8 mouse cellular contexts compared by ENCODE assay signal in the genomic region with DNA sequence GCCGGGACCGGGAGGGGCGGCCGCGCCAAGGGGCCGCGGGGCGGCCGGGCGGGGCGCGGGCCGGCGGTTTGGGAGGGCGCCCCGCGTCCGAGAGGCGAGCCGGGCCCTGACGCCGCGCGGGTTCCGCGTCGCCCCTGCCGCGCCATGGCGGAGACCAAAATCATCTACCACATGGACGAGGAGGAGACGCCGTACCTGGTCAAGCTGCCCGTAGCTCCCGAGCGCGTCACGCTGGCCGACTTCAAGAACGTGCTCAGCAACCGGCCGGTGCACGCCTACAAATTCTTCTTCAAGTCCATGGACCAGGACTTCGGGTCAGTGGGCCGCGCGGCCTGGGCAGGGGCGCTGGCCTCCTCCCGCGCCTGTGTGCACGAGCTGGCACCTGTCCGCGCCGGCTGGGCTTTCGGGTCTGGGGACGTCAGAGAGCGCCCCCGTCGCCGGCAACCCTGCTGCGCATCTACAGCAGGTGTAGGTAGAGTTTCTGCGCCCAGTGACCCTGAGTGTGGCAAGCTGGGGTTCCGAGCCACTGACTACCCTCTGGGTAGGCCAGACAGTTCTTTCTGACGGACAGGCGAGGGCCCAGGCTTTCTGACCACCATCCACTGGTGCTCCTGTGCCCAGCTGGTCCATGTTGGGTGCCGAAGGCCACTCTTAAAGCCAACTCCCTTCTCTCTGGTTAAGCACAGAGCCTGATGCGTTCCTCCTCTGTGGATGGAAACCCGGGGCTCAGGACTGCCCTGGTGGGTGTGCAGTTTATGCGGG. TPM values are rescaled to one million over a fixed set of nuclear protein-coding genes. Genes with fewer than 3 reads are reported as not detected.
DNase-seq lines count a peak whose midpoint lies in the region; ATAC-seq and TF ChIP-seq lines count a peak whose summit lies in the region.

No protein-coding gene starts in this region.

- H3K4me2 ChIP-seq in hindbrain, embryonic 11.5 days (replicated peaks; ENCODE audit: low read depth, low read length): peak overlapping the region; percentile 78
- H3K4me2 ChIP-seq in limb, embryonic 13.5 days (replicated peaks): peak overlapping the region; percentile 96
- H3K4me2 ChIP-seq in midbrain, embryonic 12.5 days (replicated peaks): peak overlapping the region; percentile 96

- peak; percentile 65 for DNase-seq in CD4-positive, CD25-positive, alpha-beta regulatory T cell, adult 2 months (ENCODE audit: low read depth, low spot score)
- peak; percentile 14 for DNase-seq in T-cell, adult 2 months (ENCODE audit: low spot score)
- peak; percentile 52 for DNase-seq in hindbrain, embryonic 11.5 days (ENCODE audit: low spot score)
- peak; percentile 63 for DNase-seq in thymus, adult 2 months
- DNase-seq in frontal cortex, postnatal 36 days (ENCODE audit: low spot score in 2 of 2): no peak

- H3K4me3 ChIP-seq in embryonic fibroblast, embryonic 13.5 days (ENCODE audit: insufficient read depth, low read length): peak overlapping the region; percentile 69
- H3K4me3 ChIP-seq in hindbrain, embryonic 11.5 days (ENCODE audit: low read depth, low read length): peak overlapping the region; percentile 77
- H3K4me3 ChIP-seq in limb, embryonic 13.5 days: peak overlapping the region; percentile 80
- H3K4me3 ChIP-seq in midbrain, embryonic 12.5 days: peak overlapping the region; percentile 85
- H3K4me3 ChIP-seq in thymus, adult 2 months (ENCODE audit: control insufficient read depth, insufficient read depth, low read length): peak overlapping the region; percentile 91

- no peaks in the 10 kb centered on the region for H3K9me3 ChIP-seq in hindbrain, embryonic 11.5 days (ENCODE audit: control insufficient read depth, low read length)
- no peaks in the 10 kb centered on the region for H3K9me3 ChIP-seq in limb, embryonic 13.5 days
- no peaks in the 10 kb centered on the region for H3K9me3 ChIP-seq in midbrain, embryonic 12.5 days

- WGBS in hindbrain, embryonic 11.5 days: 1% methylated on average over 64 of the region's 69 CpGs
- WGBS in limb, embryonic 13.5 days: 2% methylated on average over 69 of the region's 69 CpGs
- 2% methylated on average over 41 of the region's 69 CpGs for WGBS in midbrain, embryonic 12.5 days
- 5% methylated on average over 69 of the region's 69 CpGs for WGBS in thymus, adult 2 months

- ATAC-seq in hindbrain, embryonic 11.5 days (ENCODE audit: low FRiP score): peak; percentile 63
- ATAC-seq in limb, embryonic 13.5 days (ENCODE audit: low FRiP score, low read depth): peak; percentile 60
- ATAC-seq in midbrain, embryonic 12.5 days (ENCODE audit: low FRiP score, low read depth): peak; percentile 32

- H3K9ac ChIP-seq in hindbrain, embryonic 11.5 days (ENCODE audit: low read depth, low read length): peak overlapping the region; percentile 92
- H3K9ac ChIP-seq in limb, embryonic 13.5 days: peak overlapping the region; percentile 87
- H3K9ac ChIP-seq in midbrain, embryonic 12.5 days (replicated peaks): peak overlapping the region; percentile 90

- H3K4me1 ChIP-seq in embryonic fibroblast, embryonic 13.5 days (ENCODE audit: control insufficient read depth, insufficient read depth, low read length): peaks cover 6% of the 10 kb centered on the region; the same call in 1 of the 2 replicates
- H3K4me1 ChIP-seq in hindbrain, embryonic 11.5 days (replicated peaks; ENCODE audit: control insufficient read depth, insufficient read depth, low read length): peaks cover 7% of the 10 kb centered on the region
- H3K4me1 ChIP-seq in limb, embryonic 13.5 days: peaks cover 30% of the 10 kb centered on the region
- H3K4me1 ChIP-seq in midbrain, embryonic 12.5 days: peaks cover 31% of the 10 kb centered on the region
- peaks cover 19% of the 10 kb centered on the region for H3K4me1 ChIP-seq in thymus, adult 2 months (replicated peaks; ENCODE audit: control insufficient read depth, insufficient read depth, low read length)

- TF ChIP-seq POLR2A in embryonic fibroblast, embryonic 13.5 days (IDR thresholded peaks at IDR 0.05; ENCODE audit: low read depth, low read length): no peak
- TF ChIP-seq POLR2A in thymus, adult 2 months (IDR thresholded peaks at IDR 0.05; ENCODE audit: control insufficient read depth, extremely low read depth, insufficient read depth, low read length, poor library complexity): no peak

- H3K27me3 ChIP-seq in hindbrain, embryonic 11.5 days (ENCODE audit: control insufficient read depth, insufficient read depth, low read length): no peaks in the 10 kb centered on the region
- no peaks in the 10 kb centered on the region for H3K27me3 ChIP-seq in limb, embryonic 13.5 days
- H3K27me3 ChIP-seq in midbrain, embryonic 12.5 days: no peaks in the 10 kb centered on the region
- H3K27me3 ChIP-seq in thymus, adult 2 months (ENCODE audit: control insufficient read depth, insufficient read depth, low read length): no peaks in the 10 kb centered on the region

- TF ChIP-seq CTCF in embryonic fibroblast, embryonic 13.5 days (IDR thresholded peaks at IDR 0.05; ENCODE audit: borderline replicate concordance, insufficient read depth, low read length): no peak
- TF ChIP-seq CTCF in thymus, adult 2 months (IDR thresholded peaks at IDR 0.05; ENCODE audit: borderline replicate concordance, control insufficient read depth, extremely low read depth, insufficient read depth, low read length, poor library complexity): no peak

- H3K27ac ChIP-seq in embryonic fibroblast, embryonic 13.5 days (ENCODE audit: insufficient read depth, low read length): no peak overlapping the region
- peak overlapping the region; percentile 27; the same call in 1 of the 2 replicates for H3K27ac ChIP-seq in hindbrain, embryonic 11.5 days (ENCODE audit: low read depth, low read length)
- H3K27ac ChIP-seq in limb, embryonic 13.5 days: peak overlapping the region; percentile 48; the same call in 1 of the 2 replicates
- peak overlapping the region; percentile 69 for H3K27ac ChIP-seq in midbrain, embryonic 12.5 days (replicated peaks)
- no peak overlapping the region for H3K27ac ChIP-seq in thymus, adult 2 months (ENCODE audit: control insufficient read depth, insufficient read depth, low read length)

- no peaks in the 10 kb centered on the region for H3K36me3 ChIP-seq in hindbrain, embryonic 11.5 days (ENCODE audit: control insufficient read depth, insufficient read depth, low read length)
- H3K36me3 ChIP-seq in limb, embryonic 13.5 days: peaks cover 15% of the 10 kb centered on the region
- 0 out of 2 replicates have a peak, but pooled peaks cover 5% of the 10 kb centered on the region for H3K36me3 ChIP-seq in midbrain, embryonic 12.5 days
- H3K36me3 ChIP-seq in thymus, adult 2 months (ENCODE audit: control insufficient read depth, insufficient read depth, low read length): no peaks in the 10 kb centered on the region

RNA-seq across cellular contexts. Expression of a gene that starts 0.6 kb away (rescaled TPM):
- polyA plus RNA-seq in embryonic fibroblast, embryonic 13.5 days (2011; ENCODE audit: insufficient read length, low read depth, missing spikeins): 38.5 and 41.4 TPM in 2 replicates
- 7.5 and 8.8 TPM in 2 replicates for polyA plus RNA-seq in hindbrain, embryonic 11.5 days (2014; fragmentation: Nextera tagmentation; extraction: Ambion mirVana)
- polyA plus RNA-seq in limb, embryonic 13.5 days (2015; fragmentation: Nextera tagmentation; extraction: Ambion mirVana): 4.3 and 5.7 TPM in 2 replicates
- 8.4 and 9.8 TPM in 2 replicates for polyA plus RNA-seq in midbrain, embryonic 12.5 days (2016; fragmentation: Nextera tagmentation; extraction: Ambion mirVana)
- polyA plus RNA-seq in thymus, adult 2 months (2012; rRNA removed): 152 and 184 TPM in 2 replicates

RNA-seq across cellular contexts. Expression of a gene that starts 8.3 kb away (rescaled TPM):
- 441 and 484 TPM in 2 replicates for polyA plus RNA-seq in embryonic fibroblast, embryonic 13.5 days (2011; ENCODE audit: insufficient read length, low read depth, missing spikeins)
- 31.1 and 36.8 TPM in 2 replicates for polyA plus RNA-seq in hindbrain, embryonic 11.5 days (2014; fragmentation: Nextera tagmentation; extraction: Ambion mirVana)
- polyA plus RNA-seq in limb, embryonic 13.5 days (2015; fragmentation: Nextera tagmentation; extraction: Ambion mirVana): 76.6 and 92.7 TPM in 2 replicates
- 31.9 and 36.0 TPM in 2 replicates for polyA plus RNA-seq in midbrain, embryonic 12.5 days (2016; fragmentation: Nextera tagmentation; extraction: Ambion mirVana)
- polyA plus RNA-seq in thymus, adult 2 months (2012; rRNA removed): 30.7 and 43.4 TPM in 2 replicates

RNA-seq across cellular contexts. Expression of a gene that starts 15.4 kb away (rescaled TPM):
- 0.14 TPM in 1 of 2 replicates, not detected in the other for polyA plus RNA-seq in embryonic fibroblast, embryonic 13.5 days (2011; ENCODE audit: insufficient read length, low read depth, missing spikeins)
- 0.46 TPM in 2 replicates for polyA plus RNA-seq in hindbrain, embryonic 11.5 days (2014; fragmentation: Nextera tagmentation; extraction: Ambion mirVana)
- polyA plus RNA-seq in limb, embryonic 13.5 days (2015; fragmentation: Nextera tagmentation; extraction: Ambion mirVana): 0.25 and 0.33 TPM in 2 replicates
- polyA plus RNA-seq in midbrain, embryonic 12.5 days (2016; fragmentation: Nextera tagmentation; extraction: Ambion mirVana): 0.51 and 0.57 TPM in 2 replicates
- 2.7 and 3.0 TPM in 2 replicates for polyA plus RNA-seq in thymus, adult 2 months (2012; rRNA removed)

RNA-seq across cellular contexts. Expression of a gene that starts 16.7 kb away (rescaled TPM):
- polyA plus RNA-seq in embryonic fibroblast, embryonic 13.5 days (2011; ENCODE audit: insufficient read length, low read depth, missing spikeins): 73.1 and 74.4 TPM in 2 replicates
- polyA plus RNA-seq in hindbrain, embryonic 11.5 days (2014; fragmentation: Nextera tagmentation; extraction: Ambion mirVana): 112 and 123 TPM in 2 replicates
- 140 and 144 TPM in 2 replicates for polyA plus RNA-seq in limb, embryonic 13.5 days (2015; fragmentation: Nextera tagmentation; extraction: Ambion mirVana)
- polyA plus RNA-seq in midbrain, embryonic 12.5 days (2016; fragmentation: Nextera tagmentation; extraction: Ambion mirVana): 130 and 136 TPM in 2 replicates
- 230 and 238 TPM in 2 replicates for polyA plus RNA-seq in thymus, adult 2 months (2012; rRNA removed)

RNA-seq across cellular contexts. Expression of a gene that starts 21.5 kb away (rescaled TPM):
- polyA plus RNA-seq in embryonic fibroblast, embryonic 13.5 days (2011; ENCODE audit: insufficient read length, low read depth, missing spikeins): 17.4 and 21.5 TPM in 2 replicates
- 19.8 and 22.7 TPM in 2 replicates for polyA plus RNA-seq in hindbrain, embryonic 11.5 days (2014; fragmentation: Nextera tagmentation; extraction: Ambion mirVana)
- 13.6 and 13.8 TPM in 2 replicates for polyA plus RNA-seq in limb, embryonic 13.5 days (2015; fragmentation: Nextera tagmentation; extraction: Ambion mirVana)
- 21.7 and 23.5 TPM in 2 replicates for polyA plus RNA-seq in midbrain, embryonic 12.5 days (2016; fragmentation: Nextera tagmentation; extraction: Ambion mirVana)
- 31.9 and 32.2 TPM in 2 replicates for polyA plus RNA-seq in thymus, adult 2 months (2012; rRNA removed)

Comparison
In these comparisons a context has a peak if more than half of its experiments do, and no peak if none do; other contexts are left out.
1. DNase-seq: peak in CD4-positive, CD25-positive, alpha-beta regulatory T cell, adult 2 months (single experiment), T-cell, adult 2 months (single experiment), hindbrain, embryonic 11.5 days (single experiment) and thymus, adult 2 months (single experiment); none in frontal cortex, postnatal 36 days (0 of 2).
2. H3K27ac ChIP-seq: peak in hindbrain, embryonic 11.5 days (single experiment), limb, embryonic 13.5 days (single experiment) and midbrain, embryonic 12.5 days (single experiment); none in embryonic fibroblast, embryonic 13.5 days (single experiment) and thymus, adult 2 months (single experiment).
3. Peak in every context shown above with its lines, with median percentiles within 50 percentile points of each other: H3K4me3 ChIP-seq, ATAC-seq, H3K4me2 ChIP-seq and H3K9ac ChIP-seq.